15 mouse cellular contexts compared by ENCODE assay signal in genomic region chr4:102560676-102561280, GRCm38 (mm10).
"Had no signal": no experiment of that assay in that cellular context is flagged by ENCODE, and none has a peak within 500 bp of the region (broad histone marks: within the 10 kb centered on the region; RNA-seq: fewer than 3 reads in every experiment).

No protein-coding gene starts in this region.

- H3K4me3 ChIP-seq: limb, embryonic 12.5 days; megakaryocyte, embryonic 14.5 days; midbrain, embryonic 12.5 days; neural tube, embryonic 13.5 days had no signal

- DNase-seq: kidney, adult 8-10 months; kidney, postnatal 36 days; layer of hippocampus, adult 9-11 months; layer of hippocampus, postnatal 36 days; lung, adult 18-20 months; lung, postnatal 4 days; thymus, postnatal 14 days had no signal

- H3K4me1 ChIP-seq: neural tube, embryonic 13.5 days had no signal

- H3K27ac ChIP-seq: kidney, postnatal 0 days; limb, embryonic 12.5 days; liver, embryonic 14.5 days; midbrain, embryonic 12.5 days; neural tube, embryonic 13.5 days; stomach, postnatal 0 days had no signal

- H3K27me3 ChIP-seq: limb, embryonic 12.5 days; midbrain, embryonic 12.5 days; neural tube, embryonic 13.5 days had no signal

- ATAC-seq: midbrain, embryonic 16.5 days had no signal
